Comparison of ENCODE assay signal across 32 mouse cellular contexts in genomic region chr3:149287080-149287479, GRCm38 (mm10).
"Had no signal": no experiment of that assay in that cellular context is flagged by ENCODE, and none has a peak within 500 bp of the region (broad histone marks: within the 10 kb centered on the region; RNA-seq: fewer than 3 reads in every experiment).

No protein-coding gene starts in this region.

- H3K4me2 ChIP-seq: limb, embryonic 12.5 days; limb, embryonic 13.5 days; limb, embryonic 15.5 days; liver, embryonic 11.5 days; liver, embryonic 12.5 days; liver, embryonic 13.5 days; liver, embryonic 15.5 days; lung, embryonic 14.5 days; lung, embryonic 15.5 days; midbrain, embryonic 11.5 days; midbrain, embryonic 12.5 days; midbrain, embryonic 13.5 days; midbrain, embryonic 15.5 days; neural tube, embryonic 12.5 days had no signal

- H3K9ac ChIP-seq: limb, embryonic 12.5 days; limb, embryonic 13.5 days; limb, embryonic 15.5 days; liver, embryonic 12.5 days; liver, embryonic 13.5 days; liver, embryonic 14.5 days; liver, embryonic 15.5 days; liver, postnatal 0 days; lung, embryonic 14.5 days; lung, embryonic 15.5 days; midbrain, embryonic 12.5 days; midbrain, embryonic 13.5 days; midbrain, embryonic 15.5 days; neural tube, embryonic 12.5 days had no signal

- H3K4me3 ChIP-seq: limb, embryonic 10.5 days; limb, embryonic 12.5 days; limb, embryonic 13.5 days; limb, embryonic 15.5 days; liver, embryonic 12.5 days; liver, embryonic 13.5 days; liver, embryonic 15.5 days; lung, embryonic 15.5 days; megakaryocyte, embryonic 14.5 days; midbrain, embryonic 10.5 days; midbrain, embryonic 12.5 days; midbrain, embryonic 13.5 days; midbrain, embryonic 15.5 days; myocyte; neural tube, embryonic 12.5 days had no signal

- H3K27ac ChIP-seq: limb, embryonic 10.5 days; limb, embryonic 12.5 days; limb, embryonic 13.5 days; limb, embryonic 15.5 days; liver, embryonic 12.5 days; liver, embryonic 13.5 days; liver, embryonic 14.5 days; liver, embryonic 15.5 days; lung, embryonic 15.5 days; macrophage; midbrain, embryonic 10.5 days; midbrain, embryonic 12.5 days; midbrain, embryonic 13.5 days; midbrain, embryonic 15.5 days; neural tube, embryonic 12.5 days had no signal

- H3K36me3 ChIP-seq: limb, embryonic 10.5 days; limb, embryonic 12.5 days; limb, embryonic 13.5 days; limb, embryonic 15.5 days; liver, embryonic 12.5 days; liver, embryonic 13.5 days; liver, embryonic 15.5 days; lung, embryonic 15.5 days; midbrain, embryonic 10.5 days; midbrain, embryonic 12.5 days; midbrain, embryonic 13.5 days; midbrain, embryonic 15.5 days; neural tube, embryonic 12.5 days had no signal

- H3K9me3 ChIP-seq: limb, embryonic 10.5 days; limb, embryonic 12.5 days; limb, embryonic 13.5 days; limb, embryonic 15.5 days; liver, embryonic 12.5 days; liver, embryonic 13.5 days; liver, embryonic 15.5 days; lung, embryonic 15.5 days; midbrain, embryonic 10.5 days; midbrain, embryonic 12.5 days; midbrain, embryonic 13.5 days; midbrain, embryonic 15.5 days; neural tube, embryonic 12.5 days had no signal

- DNase-seq: left cerebral cortex, postnatal 4 days; liver; liver, embryonic 13.5 days; liver, postnatal 0 days; lung, adult 18-20 months; lung, adult 2 months; lung, embryonic 14.5 days; lung, postnatal 10 days; lung, postnatal 14 days; lung, postnatal 36 days; lung, postnatal 4 days; midbrain, embryonic 14.5 days had no signal

- H3K4me1 ChIP-seq: limb, embryonic 12.5 days; liver, embryonic 12.5 days; liver, embryonic 13.5 days; liver, embryonic 15.5 days; lung, embryonic 15.5 days; megakaryocyte, embryonic 14.5 days; neural tube, embryonic 12.5 days had no signal

- H3K27me3 ChIP-seq: limb, embryonic 15.5 days; liver, embryonic 12.5 days; liver, embryonic 13.5 days; liver, embryonic 15.5 days; lung, embryonic 15.5 days; megakaryocyte, embryonic 14.5 days; midbrain, embryonic 15.5 days had no signal

- ATAC-seq: liver, embryonic 12.5 days; liver, postnatal 0 days; lung, postnatal 0 days; midbrain, embryonic 13.5 days; midbrain, embryonic 15.5 days; midbrain, embryonic 16.5 days had no signal
